Mouse (Mus musculus): ENCODE data around the gene Stau1.
A peak's percentile ranks its signal among the peaks of the same experiment; 100 is the strongest.

Gene Stau1

DNA sequence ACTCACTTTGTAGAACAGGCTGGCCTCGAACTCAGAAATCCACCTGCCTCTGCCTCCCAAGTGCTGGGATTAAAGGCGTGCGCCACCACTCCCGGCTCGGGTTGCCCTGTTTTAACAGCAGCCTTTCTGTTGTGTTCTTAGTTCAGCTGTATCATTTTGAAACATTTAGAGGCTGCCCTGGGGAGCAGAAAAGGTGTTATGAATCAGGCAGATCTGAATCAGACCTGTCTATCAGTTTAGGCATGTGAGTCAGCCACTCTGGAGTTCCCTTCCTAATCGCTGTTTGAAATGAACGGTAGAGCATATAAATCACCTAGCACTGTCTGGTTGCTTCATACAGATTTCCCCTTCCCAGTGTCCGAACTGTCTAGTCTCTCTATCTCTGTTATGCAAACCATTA is 85.6 kb downstream of the Stau1 start:
- DNase-seq (ENCODE audit: low read depth, low spot score) = no peak

- DNase-seq (ENCODE audit: low read depth, low spot score) = no peak
Measured at GRCm38 (mm10) chr2:166909729-166910128, 86.4 kb downstream of the Stau1 start.

DNA sequence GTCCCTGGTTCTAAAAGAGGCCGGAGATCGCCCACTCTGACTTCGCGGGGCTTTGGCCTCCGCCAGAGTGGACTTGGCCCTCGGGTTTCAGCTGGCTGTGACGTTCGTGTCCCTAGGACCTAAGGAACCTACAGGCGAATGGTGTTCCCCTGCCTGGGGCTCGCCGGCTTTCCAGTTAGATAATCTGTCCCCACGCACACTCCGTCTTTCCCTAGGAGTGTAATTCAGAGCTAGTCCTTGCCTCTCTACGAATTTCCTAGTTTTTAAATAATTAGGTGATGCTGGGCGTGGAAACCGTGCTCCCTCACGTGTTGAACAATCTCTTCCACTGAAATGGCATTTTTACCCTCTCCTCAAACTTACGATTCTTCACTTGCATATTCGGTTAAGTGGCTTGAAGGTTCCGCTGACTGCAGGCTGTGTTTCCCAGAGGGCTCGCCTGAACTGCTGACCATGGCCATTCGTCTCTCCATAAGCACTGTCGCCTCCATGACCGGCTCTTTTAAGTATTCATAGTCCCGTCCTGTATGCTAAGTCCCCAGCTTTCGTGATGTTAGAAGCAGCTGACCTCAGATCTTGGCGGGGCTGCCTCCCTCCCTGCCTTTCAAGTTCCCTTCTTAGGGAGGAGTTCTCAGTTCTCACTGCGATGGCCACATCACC is 89.4 kb downstream of the Stau1 start:
- peak; percentile 39 for DNase-seq (ENCODE audit: low read depth, low spot score)

DNA sequence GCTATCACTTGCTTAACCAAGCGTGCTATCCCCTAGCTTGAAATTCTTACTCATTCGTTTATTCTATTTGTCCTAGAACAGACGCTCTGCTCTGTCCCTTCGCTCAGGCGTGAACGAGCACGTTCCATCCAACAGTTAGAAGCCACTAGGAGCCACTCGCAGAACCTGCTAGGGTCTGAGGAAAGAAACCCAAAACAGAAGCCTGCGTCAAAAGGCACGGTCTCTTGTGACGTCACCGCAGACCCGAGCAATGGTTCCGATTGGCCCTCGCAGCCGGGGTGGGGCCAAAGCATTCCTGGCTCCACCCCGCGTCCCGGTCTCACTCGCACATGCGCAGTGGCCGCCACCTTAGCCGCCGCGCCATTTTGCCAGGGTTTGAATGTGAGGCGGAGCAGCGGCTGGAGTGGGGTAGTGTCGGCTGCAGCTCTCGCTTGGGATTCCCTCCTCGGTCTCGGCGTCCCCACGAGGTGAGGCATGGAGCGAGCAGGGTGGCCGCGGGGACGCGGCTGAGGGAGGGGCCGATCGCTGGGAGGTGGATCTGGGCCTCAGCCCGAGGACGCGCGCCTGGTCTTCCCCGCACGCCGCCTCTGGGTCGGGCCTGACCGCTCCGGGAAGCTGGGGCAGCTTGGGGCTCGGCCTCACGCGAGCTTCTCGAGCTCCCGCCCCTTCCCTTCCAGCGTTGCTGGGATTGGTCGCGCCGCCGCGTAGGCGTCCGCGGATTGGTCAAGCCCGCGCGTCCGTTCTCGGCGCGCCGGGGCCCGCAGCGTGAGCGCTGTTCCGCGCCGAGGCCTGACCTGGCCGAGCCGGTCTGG is 90.2 kb downstream of the Stau1 start, which contains the start of gene Cse1l:
Gene Cse1l, plus strand, starts transcription at position 330 of the 812 bp plus-strand sequence.
- peak; percentile 96 for DNase-seq (ENCODE audit: low read depth, low spot score)

- no peak for DNase-seq (ENCODE audit: low read depth, low spot score)
Measured at GRCm38 (mm10) chr2:166903719-166904282, 92.3 kb downstream of the Stau1 start.

GRCm38 (mm10) chr2:166900792-166901505 is 95.2 kb downstream of the Stau1 start:
- DNase-seq (ENCODE audit: low read depth, low spot score) = no peak

DNA sequence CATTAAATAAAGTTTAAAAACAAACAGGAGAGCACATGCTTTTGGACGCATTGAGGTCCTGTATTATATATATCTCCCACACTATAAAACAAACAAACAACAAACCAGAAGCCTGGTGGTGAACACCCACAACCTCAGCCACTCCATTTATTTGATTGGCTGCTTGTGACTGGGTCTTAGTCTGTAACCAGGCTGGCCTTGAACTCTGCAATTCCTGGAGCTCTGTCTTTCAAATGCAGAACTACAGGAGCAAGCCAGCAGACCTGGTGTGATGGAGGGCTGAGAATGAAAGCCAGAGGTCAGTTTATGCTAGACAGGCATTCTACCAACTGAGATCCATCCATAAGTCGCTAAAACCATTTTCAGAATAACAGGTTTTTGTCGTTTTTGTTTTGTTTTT is 96.4 kb downstream of the Stau1 start:
- no peak for DNase-seq (ENCODE audit: low read depth, low spot score)

DNA sequence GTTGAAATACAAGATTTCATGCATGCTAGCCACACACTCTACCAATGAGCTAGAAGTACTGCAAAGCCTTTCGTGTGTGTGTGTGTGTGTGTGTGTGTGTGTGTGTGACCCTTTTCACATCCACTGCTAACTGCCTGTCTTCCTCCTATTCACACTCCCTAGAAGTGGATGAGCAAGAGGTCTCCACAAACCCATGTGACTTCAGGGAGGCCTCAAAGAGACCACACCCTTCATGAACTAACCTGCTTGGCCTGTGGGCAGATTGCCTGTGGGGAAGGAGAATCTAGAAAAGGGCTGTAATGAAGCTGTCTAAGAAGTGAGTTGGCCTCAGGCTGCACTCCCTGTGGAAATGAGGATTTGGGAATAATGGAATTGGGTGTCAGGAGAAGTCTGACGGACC is 96.9 kb downstream of the Stau1 start:
- DNase-seq (ENCODE audit: low read depth, low spot score) = no peak

Data from c-Kit-negative CD71-positive TER-119-positive erythroid progenitor cells, embryonic 14.5 days (primary cell).